Mouse (Mus musculus): ENCODE measurements around the gene Gm20716. TPM values are rescaled to one million over a fixed set of nuclear protein-coding genes. Genes with fewer than 3 reads are reported as not detected.
"Not testable (repeated sequence)": the region's sequence is repeated elsewhere in the genome, so short reads cannot be mapped to it uniquely, and the experiment has no call there.

Gene Gm20716
- polyA plus RNA-seq, 1 experiment = 32.5 TPM

- no peak overlapping the region for H3K4me3 ChIP-seq (ENCODE audit: insufficient read depth, low read length)
- TF ChIP-seq POLR2A (IDR thresholded peaks at IDR 0.05; ENCODE audit: extremely low read depth, insufficient read depth, low read length) (no peak), CTCF (IDR thresholded peaks at IDR 0.05; ENCODE audit: extremely low read depth, insufficient read depth, low read length) (no peak)
- no peaks in the 10 kb centered on the region for H3K4me1 ChIP-seq (ENCODE audit: control insufficient read depth, insufficient read depth, low read length)
- H3K27ac ChIP-seq (ENCODE audit: insufficient read depth, low read length) = no peak overlapping the region
Measured at GRCm38 (mm10) chr2:168169800-168170113, 60.4 kb downstream of the Gm20716 start.

- no peak for TF ChIP-seq CTCF (IDR thresholded peaks at IDR 0.05; ENCODE audit: extremely low read depth, insufficient read depth, low read length)
- no peak for TF ChIP-seq POLR2A (IDR thresholded peaks at IDR 0.05; ENCODE audit: extremely low read depth, insufficient read depth, low read length)
- Histone ChIP-seq H3K27ac (ENCODE audit: insufficient read depth, low read length) (no peak overlapping the region), H3K4me1 (ENCODE audit: control insufficient read depth, insufficient read depth, low read length) (no peaks in the 10 kb centered on the region), H3K4me3 (ENCODE audit: insufficient read depth, low read length) (no peak overlapping the region)
Measured at GRCm38 (mm10) chr2:168168892-168169799, 61.0 kb downstream of the Gm20716 start.

GRCm38 (mm10) chr2:168167781-168168180, 62.4 kb downstream of the Gm20716 start:
- Histone ChIP-seq H3K4me1 (ENCODE audit: control insufficient read depth, insufficient read depth, low read length) (no peaks in the 10 kb centered on the region), H3K27ac (ENCODE audit: insufficient read depth, low read length) (no peak overlapping the region), H3K4me3 (ENCODE audit: insufficient read depth, low read length) (no peak overlapping the region)
- TF ChIP-seq CTCF (IDR thresholded peaks at IDR 0.05; ENCODE audit: extremely low read depth, insufficient read depth, low read length) (no peak), POLR2A (IDR thresholded peaks at IDR 0.05; ENCODE audit: extremely low read depth, insufficient read depth, low read length) (no peak)

- Histone ChIP-seq H3K27ac (ENCODE audit: insufficient read depth, low read length) (no peak overlapping the region), H3K4me3 (ENCODE audit: insufficient read depth, low read length) (no peak overlapping the region), H3K4me1 (ENCODE audit: control insufficient read depth, insufficient read depth, low read length) (no peaks in the 10 kb centered on the region)
- TF ChIP-seq CTCF (IDR thresholded peaks at IDR 0.05; ENCODE audit: extremely low read depth, insufficient read depth, low read length) (no peak), POLR2A (IDR thresholded peaks at IDR 0.05; ENCODE audit: extremely low read depth, insufficient read depth, low read length) (no peak)
Measured at GRCm38 (mm10) chr2:168166750-168167460, 63.3 kb downstream of the Gm20716 start.

- peaks cover 2% of the 10 kb centered on the region; the same call in 1 of the 2 replicates for H3K4me1 ChIP-seq (ENCODE audit: control insufficient read depth, insufficient read depth, low read length)
Measured at GRCm38 (mm10) chr2:168161978-168162377, 68.2 kb downstream of the Gm20716 start.

GRCm38 (mm10) chr2:168161514-168161971, 68.6 kb downstream of the Gm20716 start:
- H3K4me1 ChIP-seq (ENCODE audit: control insufficient read depth, insufficient read depth, low read length) = peaks cover 2% of the 10 kb centered on the region; the same call in 1 of the 2 replicates
- no peak overlapping the region for H3K27ac ChIP-seq (ENCODE audit: insufficient read depth, low read length)
- TF ChIP-seq CTCF (IDR thresholded peaks at IDR 0.05; ENCODE audit: extremely low read depth, insufficient read depth, low read length) (no peak), POLR2A (IDR thresholded peaks at IDR 0.05; ENCODE audit: extremely low read depth, insufficient read depth, low read length) (no peak)
- H3K4me3 ChIP-seq (ENCODE audit: insufficient read depth, low read length) = peak overlapping the region; percentile 13; the same call in 1 of the 2 replicates

More at GRCm38 (mm10) chr2:168161978-168162377, 68.2 kb downstream of the Gm20716 start:
- Histone ChIP-seq H3K27ac (ENCODE audit: insufficient read depth, low read length) (no peak overlapping the region), H3K4me3 (ENCODE audit: insufficient read depth, low read length) (no peak overlapping the region)
- TF ChIP-seq POLR2A (IDR thresholded peaks at IDR 0.05; ENCODE audit: extremely low read depth, insufficient read depth, low read length) (no peak), CTCF (IDR thresholded peaks at IDR 0.05; ENCODE audit: extremely low read depth, insufficient read depth, low read length) (no peak)

GRCm38 (mm10) chr2:168160370-168160930, 69.7 kb downstream of the Gm20716 start:
- no peak overlapping the region for H3K27ac ChIP-seq (ENCODE audit: insufficient read depth, low read length)
- H3K4me3 ChIP-seq (ENCODE audit: insufficient read depth, low read length) = no peak overlapping the region
- TF ChIP-seq CTCF (IDR thresholded peaks at IDR 0.05; ENCODE audit: extremely low read depth, insufficient read depth, low read length) = no peak
- no peak for TF ChIP-seq POLR2A (IDR thresholded peaks at IDR 0.05; ENCODE audit: extremely low read depth, insufficient read depth, low read length)
- peaks cover 2% of the 10 kb centered on the region; the same call in 1 of the 2 replicates for H3K4me1 ChIP-seq (ENCODE audit: control insufficient read depth, insufficient read depth, low read length)

- no peak overlapping the region for H3K4me3 ChIP-seq (ENCODE audit: insufficient read depth, low read length)
- TF ChIP-seq CTCF (IDR thresholded peaks at IDR 0.05; ENCODE audit: extremely low read depth, insufficient read depth, low read length) = no peak
- no peak for TF ChIP-seq POLR2A (IDR thresholded peaks at IDR 0.05; ENCODE audit: extremely low read depth, insufficient read depth, low read length)
- peaks cover 3% of the 10 kb centered on the region; the same call in 1 of the 2 replicates for H3K4me1 ChIP-seq (ENCODE audit: control insufficient read depth, insufficient read depth, low read length)
- no peak overlapping the region for H3K27ac ChIP-seq (ENCODE audit: insufficient read depth, low read length)
Measured at GRCm38 (mm10) chr2:168158911-168159711, 71.1 kb downstream of the Gm20716 start.

- not testable (repeated sequence) for H3K4me3 ChIP-seq (ENCODE audit: insufficient read depth, low read length); H3K27ac ChIP-seq (ENCODE audit: insufficient read depth, low read length); H3K4me1 ChIP-seq (ENCODE audit: control insufficient read depth, insufficient read depth, low read length)
Measured at GRCm38 (mm10) chr2:168157974-168158373, 72.2 kb downstream of the Gm20716 start.
